Mouse (Mus musculus) thymus, adult 2 months (tissue): ENCODE data around the gene Lnpep.

ENCODE experiments used
- CTCF ChIP-seq: fragments of 200-500 bp; IDR thresholded peaks from 2 replicates; pipeline ENCODE4 v1.5.1; 2012; ENCODE audit warnings: mild to moderate bottlenecking, control low read depth, low read length, moderate library complexity, borderline replicate concordance; ENCODE audit not compliant: control insufficient read depth, poor library complexity, insufficient read depth; ENCODE audit errors: extremely low read depth
- POLR2A ChIP-seq: fragments of 200-500 bp; IDR thresholded peaks from 2 replicates; pipeline ENCODE4 v1.6.1; 2012; ENCODE audit warnings: mild to moderate bottlenecking, low read length, control low read depth, moderate library complexity; ENCODE audit not compliant: control insufficient read depth, poor library complexity, insufficient read depth; ENCODE audit errors: extremely low read depth

GRCm38 (mm10) chr17:17506677-17507076, 118.2 kb downstream of the Lnpep start:
- TF ChIP-seq POLR2A (no peak), CTCF (no peak)
